Mouse (Mus musculus): Measurements from ENCODE around the gene Mafg. TPM values are rescaled to one million over a fixed set of nuclear protein-coding genes. Genes with fewer than 3 reads are reported as not detected.

The Mafg gene
- polyA plus RNA-seq, 1 experiment: 86.9 TPM

GRCm38 (mm10) chr11:120665406-120665805 lies 32.0 kb upstream of the Mafg start:
- TF ChIP-seq POLR2A (IDR thresholded peaks at IDR 0.05; ENCODE audit: borderline replicate concordance, control insufficient read depth, low read depth, low read length) (no peak), CTCF (IDR thresholded peaks at IDR 0.05; ENCODE audit: control insufficient read depth, insufficient read depth, low read length) (no peak)
- WGBS: 79% methylated on average over 3 of the region's 3 CpGs

DNA sequence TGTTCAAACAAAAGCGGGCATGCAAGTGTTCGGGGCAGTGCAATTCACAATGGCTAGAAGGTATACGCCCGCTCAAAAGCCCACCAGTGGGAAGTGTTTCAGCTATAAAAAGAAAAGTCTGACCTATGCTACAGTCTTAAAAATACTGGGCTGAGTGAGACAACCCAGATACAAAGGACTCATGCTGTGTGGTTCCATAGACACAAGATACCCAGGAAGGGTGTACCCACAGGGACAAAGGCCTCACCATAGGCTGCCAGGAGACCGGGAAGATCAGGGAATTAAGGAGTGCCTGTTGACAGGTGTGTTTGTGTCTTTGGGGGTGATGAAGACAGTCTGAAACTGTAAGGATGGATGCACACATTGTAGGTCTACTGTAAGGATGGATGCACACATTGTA lies 30.3 kb upstream of the Mafg start:
- Histone ChIP-seq H3K27ac (ENCODE audit: control insufficient read depth, insufficient read depth, low read depth, low read length, poor library complexity) (no peak overlapping the region), H3K4me1 (ENCODE audit: control insufficient read depth, insufficient read depth, low read length) (no peaks in the 10 kb centered on the region), H3K4me3 (replicated peaks; ENCODE audit: control insufficient read depth, low read depth, low read length) (no peak overlapping the region)
- 84% methylated on average over 5 of the region's 5 CpGs for WGBS
- TF ChIP-seq POLR2A (IDR thresholded peaks at IDR 0.05; ENCODE audit: borderline replicate concordance, control insufficient read depth, low read depth, low read length) (no peak), CTCF (IDR thresholded peaks at IDR 0.05; ENCODE audit: control insufficient read depth, insufficient read depth, low read length) (no peak)

More at GRCm38 (mm10) chr11:120665406-120665805, 32.0 kb upstream of the Mafg start:
- H3K4me1 ChIP-seq (ENCODE audit: control insufficient read depth, insufficient read depth, low read length): no peaks in the 10 kb centered on the region
- H3K27ac ChIP-seq (ENCODE audit: control insufficient read depth, insufficient read depth, low read depth, low read length, poor library complexity): no peak overlapping the region
- H3K4me3 ChIP-seq (replicated peaks; ENCODE audit: control insufficient read depth, low read depth, low read length): no peak overlapping the region

DNA sequence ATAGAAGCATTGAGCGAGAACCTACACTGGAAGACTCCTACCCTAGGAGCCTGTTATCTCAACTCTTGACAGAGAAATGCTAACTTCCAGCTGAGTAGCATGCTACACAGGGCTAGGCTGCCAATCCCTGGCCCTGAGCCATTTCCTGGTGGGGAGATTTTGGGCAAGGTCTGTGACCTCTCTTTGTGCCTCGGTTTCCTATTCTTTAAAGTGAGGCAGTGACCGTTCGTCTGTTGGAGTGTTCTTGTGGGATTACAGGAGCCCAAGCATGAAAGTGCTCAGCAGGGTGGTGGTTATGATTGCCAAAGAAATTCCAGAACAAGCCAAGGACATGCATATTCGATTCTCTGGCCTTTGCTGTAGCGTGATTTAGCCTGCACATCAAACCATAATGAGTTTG lies 29.4 kb upstream of the Mafg start:
- 75% methylated on average over 6 of the region's 6 CpGs for WGBS
- Histone ChIP-seq H3K4me3 (replicated peaks; ENCODE audit: control insufficient read depth, low read depth, low read length) (no peak overlapping the region), H3K4me1 (ENCODE audit: control insufficient read depth, insufficient read depth, low read length) (no peaks in the 10 kb centered on the region), H3K27ac (ENCODE audit: control insufficient read depth, insufficient read depth, low read depth, low read length, poor library complexity) (no peak overlapping the region)
- TF ChIP-seq POLR2A (IDR thresholded peaks at IDR 0.05; ENCODE audit: borderline replicate concordance, control insufficient read depth, low read depth, low read length) (no peak), CTCF (IDR thresholded peaks at IDR 0.05; ENCODE audit: control insufficient read depth, insufficient read depth, low read length) (no peak)

- no peak within 1 kb of the TSS for H3K4me3 ChIP-seq (replicated peaks; ENCODE audit: control insufficient read depth, low read depth, low read length)
- H3K27ac ChIP-seq (ENCODE audit: control insufficient read depth, insufficient read depth, low read depth, low read length, poor library complexity): no peak within 1 kb of the TSS; the same call in 1 of the 2 replicates
- no peaks in the 10 kb centered on the region for H3K4me1 ChIP-seq (ENCODE audit: control insufficient read depth, insufficient read depth, low read length)
- no peak for TF ChIP-seq POLR2A (IDR thresholded peaks at IDR 0.05; ENCODE audit: borderline replicate concordance, control insufficient read depth, low read depth, low read length)
- TF ChIP-seq CTCF (IDR thresholded peaks at IDR 0.05; ENCODE audit: control insufficient read depth, insufficient read depth, low read length): no peak
- 5% methylated on average over 35 of the region's 35 CpGs for WGBS
Measured at GRCm38 (mm10) chr11:120661076-120661460, 27.7 kb upstream of the Mafg start, which contains the start of gene Notum. Gene Notum, minus strand, starts transcription at chr11:120661175.

DNA sequence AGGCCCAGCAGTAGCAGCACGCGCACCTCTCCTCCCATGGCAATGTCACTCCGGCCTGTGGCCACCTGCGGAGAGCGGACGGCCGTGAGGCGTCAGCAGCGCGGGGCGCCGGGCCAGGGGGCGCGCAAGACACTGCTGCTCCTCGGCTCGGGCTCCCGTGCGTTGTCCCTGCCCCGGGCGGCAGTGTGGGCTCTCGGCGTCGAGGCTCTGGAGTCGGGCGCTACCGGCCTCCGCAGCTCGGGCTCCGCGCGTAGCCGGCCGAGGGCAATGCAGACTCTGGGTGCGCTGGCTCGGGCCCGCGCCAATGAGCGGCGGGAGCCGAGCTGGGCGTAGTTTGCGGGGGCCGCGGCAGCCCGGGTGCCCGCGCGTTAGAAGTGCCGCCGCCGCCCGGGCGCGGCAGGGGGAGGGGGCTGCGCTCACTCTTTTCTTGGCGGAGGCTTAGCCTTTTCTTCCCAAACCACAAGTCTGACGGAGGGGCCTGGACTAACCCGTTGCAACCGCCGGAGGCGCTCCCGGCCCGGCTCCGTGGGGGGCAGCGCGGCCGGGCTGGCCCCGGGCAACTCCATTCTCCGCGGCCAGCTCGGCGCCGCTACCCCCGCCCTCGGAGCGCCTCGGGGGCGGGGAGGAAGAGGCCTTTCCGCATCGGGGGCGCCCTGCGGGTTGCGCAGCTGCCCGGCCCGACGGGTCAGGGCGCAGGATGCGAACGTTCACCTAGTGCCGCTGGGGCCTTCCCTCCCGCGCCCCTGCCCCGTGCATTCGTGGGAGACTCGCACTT lies 27.1 kb upstream of the Mafg start:
- no peak overlapping the region for H3K4me3 ChIP-seq (replicated peaks; ENCODE audit: control insufficient read depth, low read depth, low read length)
- H3K4me1 ChIP-seq (ENCODE audit: control insufficient read depth, insufficient read depth, low read length): no peaks in the 10 kb centered on the region
- 2% methylated on average over 82 of the region's 95 CpGs for WGBS
- no peak for TF ChIP-seq CTCF (IDR thresholded peaks at IDR 0.05; ENCODE audit: control insufficient read depth, insufficient read depth, low read length)
- TF ChIP-seq POLR2A (IDR thresholded peaks at IDR 0.05; ENCODE audit: borderline replicate concordance, control insufficient read depth, low read depth, low read length): no peak
- no peak overlapping the region; the same call in 1 of the 2 replicates for H3K27ac ChIP-seq (ENCODE audit: control insufficient read depth, insufficient read depth, low read depth, low read length, poor library complexity)

DNA sequence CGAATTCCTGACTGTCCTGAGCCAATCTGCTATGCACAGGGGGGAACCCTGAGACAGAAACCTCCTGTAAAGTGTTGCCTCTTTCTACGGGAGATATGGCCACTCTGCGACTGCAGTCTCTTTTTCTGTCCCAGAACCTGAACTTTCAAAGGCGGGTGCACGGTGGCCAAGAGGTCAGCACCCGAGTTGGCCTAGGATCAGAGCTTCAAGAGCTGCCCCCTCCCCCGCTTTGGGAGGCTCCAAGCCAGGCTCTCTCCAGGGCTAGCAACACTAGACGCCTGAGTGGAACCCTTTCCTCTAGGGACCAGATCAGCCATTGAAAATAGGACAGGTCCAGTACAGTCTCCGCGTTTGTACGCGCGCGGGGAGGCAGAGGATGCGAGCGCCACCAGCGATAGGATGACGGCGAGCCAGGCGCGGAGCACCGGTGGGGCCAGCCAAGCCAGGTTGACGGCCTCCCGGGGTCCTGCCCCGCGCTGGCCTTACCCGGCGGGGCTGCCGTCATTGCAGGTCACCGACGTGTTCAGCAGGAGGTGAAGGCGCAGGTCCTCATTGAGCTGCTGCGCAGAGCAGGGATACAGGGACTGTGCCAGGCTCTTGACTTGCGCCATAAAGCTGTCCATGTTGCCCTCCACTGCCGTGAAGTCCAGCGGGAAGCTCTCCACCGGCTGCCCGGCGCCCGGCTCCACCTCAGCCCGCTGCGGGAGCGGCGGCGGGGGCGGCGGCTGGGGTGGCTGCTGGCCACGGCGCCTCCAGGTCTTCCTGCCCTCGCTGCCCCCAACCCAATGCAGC lies 26.3 kb upstream of the Mafg start:
- no peak overlapping the region for H3K4me3 ChIP-seq (replicated peaks; ENCODE audit: control insufficient read depth, low read depth, low read length)
- WGBS: 6% methylated on average over 50 of the region's 50 CpGs

GRCm38 (mm10) chr11:120658876-120659410 lies 25.5 kb upstream of the Mafg start:
- WGBS: 3% methylated on average over 24 of the region's 24 CpGs

More for the DNA sequence above, 26.3 kb upstream of the Mafg start:
- Histone ChIP-seq H3K27ac (ENCODE audit: control insufficient read depth, insufficient read depth, low read depth, low read length, poor library complexity) (no peak overlapping the region), H3K4me1 (ENCODE audit: control insufficient read depth, insufficient read depth, low read length) (no peaks in the 10 kb centered on the region)
- TF ChIP-seq CTCF (IDR thresholded peaks at IDR 0.05; ENCODE audit: control insufficient read depth, insufficient read depth, low read length) (no peak), POLR2A (IDR thresholded peaks at IDR 0.05; ENCODE audit: borderline replicate concordance, control insufficient read depth, low read depth, low read length) (no peak)

GRCm38 (mm10) chr11:120657301-120657700 lies 23.9 kb upstream of the Mafg start:
- Histone ChIP-seq H3K4me3 (replicated peaks; ENCODE audit: control insufficient read depth, low read depth, low read length) (no peak overlapping the region), H3K27ac (ENCODE audit: control insufficient read depth, insufficient read depth, low read depth, low read length, poor library complexity) (no peak overlapping the region), H3K4me1 (ENCODE audit: control insufficient read depth, insufficient read depth, low read length) (no peaks in the 10 kb centered on the region)
- TF ChIP-seq POLR2A (IDR thresholded peaks at IDR 0.05; ENCODE audit: borderline replicate concordance, control insufficient read depth, low read depth, low read length) (no peak), CTCF (IDR thresholded peaks at IDR 0.05; ENCODE audit: control insufficient read depth, insufficient read depth, low read length) (no peak)
- WGBS: 86% methylated on average over 4 of the region's 4 CpGs

More at GRCm38 (mm10) chr11:120658876-120659410, 25.5 kb upstream of the Mafg start:
- H3K4me3 ChIP-seq (replicated peaks; ENCODE audit: control insufficient read depth, low read depth, low read length): no peak overlapping the region
- TF ChIP-seq CTCF (IDR thresholded peaks at IDR 0.05; ENCODE audit: control insufficient read depth, insufficient read depth, low read length) (peak; percentile 79), POLR2A (IDR thresholded peaks at IDR 0.05; ENCODE audit: borderline replicate concordance, control insufficient read depth, low read depth, low read length) (no peak)
- H3K27ac ChIP-seq (ENCODE audit: control insufficient read depth, insufficient read depth, low read depth, low read length, poor library complexity): no peak overlapping the region
- H3K4me1 ChIP-seq (ENCODE audit: control insufficient read depth, insufficient read depth, low read length): no peaks in the 10 kb centered on the region

All from bone marrow, adult 2 months (tissue).